Mouse (Mus musculus) C2C12 (cell line): Measurements from ENCODE around the gene Olfr329-ps.
"Not testable (repeated sequence)": the region's sequence is repeated elsewhere in the genome, so short reads cannot be mapped to it uniquely, and the experiment has no call there.

ENCODE experiments used
- CTCF ChIP-seq: IDR thresholded peaks from one replicate; pipeline ENCODE4 v1.5.1; 2011; ENCODE audit not compliant: control insufficient read depth, insufficient read depth, insufficient read length
- FOSL1 ChIP-seq: IDR thresholded peaks from one replicate; pipeline ENCODE4 v1.8.0; 2011; ENCODE audit warnings: mild to moderate bottlenecking, low read length; ENCODE audit not compliant: poor library complexity, insufficient read depth, severe bottlenecking
- USF1 ChIP-seq: IDR thresholded peaks from one replicate; pipeline ENCODE4 v1.6.1; 2011; ENCODE audit warnings: low read depth, mild to moderate bottlenecking, control low read depth, moderate library complexity

DNA sequence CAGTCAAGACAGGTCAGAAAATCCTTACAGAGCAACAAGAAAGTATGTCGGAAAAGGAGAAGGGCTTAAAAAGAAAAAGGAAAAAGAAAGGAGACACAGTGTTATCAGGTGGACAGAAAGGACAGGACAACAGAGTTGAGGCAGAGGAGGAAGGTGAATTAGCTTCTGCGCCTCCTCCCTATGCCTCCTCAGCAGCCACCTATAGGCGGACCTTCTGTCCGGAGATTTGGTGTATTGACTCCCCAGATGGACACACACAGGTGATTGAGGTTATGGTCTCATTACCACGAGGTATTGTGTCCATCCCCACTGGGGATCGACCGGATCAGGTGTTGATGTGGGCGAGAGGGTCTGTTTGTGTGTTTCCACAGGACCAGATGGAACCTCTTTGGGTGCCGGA is 26.5 kb downstream of the Olfr329-ps start:
- TF ChIP-seq CTCF, FOSL1, USF1: not testable (repeated sequence)
